Mouse (Mus musculus) embryonic facial prominence, embryonic 11.5 days (tissue): Measurements from ENCODE around the gene Dmac1. TPM values are rescaled to one million over a fixed set of nuclear protein-coding genes. Genes with fewer than 3 reads are reported as not detected.
"Not testable (repeated sequence)": the region's sequence is repeated elsewhere in the genome, so short reads cannot be mapped to it uniquely, and the experiment has no call there.

Source experiments
- ATAC-seq: fragments of 200-750 bp; cut with Nextera tagmentation; replicated peaks from 2 replicates; pipeline ENCODE4 v1.8.0; 2017; ENCODE audit warnings: low read depth; ENCODE audit not compliant: insufficient number of reproducible peaks, low FRiP score, low TSS enrichment
- DNase-seq: peaks from one replicate; pipeline ENCODE4 v3.0.0-alpha.2; 2015; ENCODE audit warnings: low spot score
- H3K27ac ChIP-seq: fragments of 300-500 bp; sonication (generic); replicated peaks from 2 replicates; pipeline ENCODE4 v1.5.1; 2014; ENCODE audit warnings: mild to moderate bottlenecking, low read depth, low read length, control low read depth
- H3K27me3 ChIP-seq: fragments of 300-500 bp; sonication (generic); 2 replicates; pipeline ENCODE4 v1.6.1; 2014; ENCODE audit warnings: mild to moderate bottlenecking, low read length, moderate library complexity, mixed read lengths; ENCODE audit not compliant: control insufficient read depth, insufficient read depth
- H3K36me3 ChIP-seq: fragments of 300-500 bp; sonication (generic); replicated peaks from 2 replicates; pipeline ENCODE4 v1.6.1; 2014; ENCODE audit warnings: low read depth, mild to moderate bottlenecking, low read length, moderate library complexity, mixed read lengths; ENCODE audit not compliant: control insufficient read depth, insufficient read depth
- H3K4me1 ChIP-seq: fragments of 300-500 bp; sonication (generic); 2 replicates; pipeline ENCODE4 v1.6.1; 2014; ENCODE audit warnings: low read length, mixed read lengths; ENCODE audit not compliant: control insufficient read depth, insufficient read depth
- H3K4me2 ChIP-seq: fragments of 300-500 bp; sonication (generic); 2 replicates; pipeline ENCODE4 v1.6.1; 2014; ENCODE audit warnings: low read depth, mild to moderate bottlenecking, control low read depth, low read length, moderate library complexity
- H3K4me3 ChIP-seq: fragments of 300-500 bp; sonication (generic); 2 replicates; pipeline ENCODE4 v1.5.1; 2014; ENCODE audit warnings: low read depth, low read length, control low read depth
- H3K9ac ChIP-seq: fragments of 300-500 bp; sonication (generic); replicated peaks from 2 replicates; pipeline ENCODE4 v1.6.1; 2014; ENCODE audit warnings: mild to moderate bottlenecking, control low read depth, low read length
- H3K9me3 ChIP-seq: fragments of 300-500 bp; sonication (generic); replicated peaks from 2 replicates; pipeline ENCODE4 v1.6.1; 2016; ENCODE audit warnings: mild to moderate bottlenecking, low read length, inconsistent platforms, mixed read lengths; ENCODE audit not compliant: control insufficient read depth
- WGBS: fragments of 180-500 bp; shearing (Covaris S2); extraction: QIAGEN DNeasy Blood & Tissue Kit; methylation state at CpG from one replicate; pipeline ENCODE4 v1.1.7; 2014; 5-methylcytosine and 5-hydroxymethylcytosine counted together
- polyA plus RNA-seq: library from polyadenylated mRNA; unstranded; fragments of >200 nt; fragmentation: Nextera tagmentation; extraction: Ambion mirVana; gene quantifications from 2 replicates; pipeline ENCODE4 v1.2.1, GENCODE M21; 2014

The Dmac1 gene
- polyA plus RNA-seq, 1 experiment from 2014 or later: 123 TPM

DNA sequence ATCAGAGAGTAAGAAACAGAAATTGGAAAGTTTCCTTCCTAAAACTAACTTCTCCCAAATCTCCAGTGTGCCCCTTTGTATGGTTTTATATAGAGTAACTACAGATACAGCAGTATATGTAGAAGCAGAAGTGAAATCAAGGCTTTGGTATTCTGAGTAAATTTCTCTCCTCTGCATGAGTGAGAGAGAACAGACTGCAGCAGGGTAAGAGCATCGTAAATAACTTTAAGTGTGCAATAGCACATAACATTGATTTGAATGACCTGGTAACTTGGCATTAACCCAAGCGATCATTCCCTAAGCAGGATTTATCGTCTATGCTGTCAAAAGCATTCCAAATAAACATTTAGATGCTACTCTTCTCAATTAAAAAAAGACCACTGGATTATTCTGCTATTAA, 18.7 kb downstream of the Dmac1 start:
- 92% methylated on average over 3 of the region's 3 CpGs for WGBS
- ATAC-seq (no peak), DNase-seq (no peak)
- Histone ChIP-seq H3K4me3 (no peak overlapping the region), H3K36me3 (no peaks in the 10 kb centered on the region), H3K4me1 (no peaks in the 10 kb centered on the region), H3K9ac (no peak overlapping the region), H3K27ac (no peak overlapping the region), H3K4me2 (no peak overlapping the region), H3K9me3 (no peaks in the 10 kb centered on the region), H3K27me3 (no peaks in the 10 kb centered on the region)

- WGBS: 36% methylated on average over 3 of the region's 3 CpGs
- H3K27me3 ChIP-seq, H3K9ac ChIP-seq, DNase-seq, H3K27ac ChIP-seq, H3K9me3 ChIP-seq, ATAC-seq, H3K4me3 ChIP-seq, H3K36me3 ChIP-seq, H3K4me2 ChIP-seq, H3K4me1 ChIP-seq: not testable (repeated sequence)
Observed at GRCm38 (mm10) chr4:75234602-75235001, 43.5 kb downstream of the Dmac1 start.
